Mouse (Mus musculus): Measurements from ENCODE around the gene Nfatc2ip.

Nfatc2ip gene

DNA sequence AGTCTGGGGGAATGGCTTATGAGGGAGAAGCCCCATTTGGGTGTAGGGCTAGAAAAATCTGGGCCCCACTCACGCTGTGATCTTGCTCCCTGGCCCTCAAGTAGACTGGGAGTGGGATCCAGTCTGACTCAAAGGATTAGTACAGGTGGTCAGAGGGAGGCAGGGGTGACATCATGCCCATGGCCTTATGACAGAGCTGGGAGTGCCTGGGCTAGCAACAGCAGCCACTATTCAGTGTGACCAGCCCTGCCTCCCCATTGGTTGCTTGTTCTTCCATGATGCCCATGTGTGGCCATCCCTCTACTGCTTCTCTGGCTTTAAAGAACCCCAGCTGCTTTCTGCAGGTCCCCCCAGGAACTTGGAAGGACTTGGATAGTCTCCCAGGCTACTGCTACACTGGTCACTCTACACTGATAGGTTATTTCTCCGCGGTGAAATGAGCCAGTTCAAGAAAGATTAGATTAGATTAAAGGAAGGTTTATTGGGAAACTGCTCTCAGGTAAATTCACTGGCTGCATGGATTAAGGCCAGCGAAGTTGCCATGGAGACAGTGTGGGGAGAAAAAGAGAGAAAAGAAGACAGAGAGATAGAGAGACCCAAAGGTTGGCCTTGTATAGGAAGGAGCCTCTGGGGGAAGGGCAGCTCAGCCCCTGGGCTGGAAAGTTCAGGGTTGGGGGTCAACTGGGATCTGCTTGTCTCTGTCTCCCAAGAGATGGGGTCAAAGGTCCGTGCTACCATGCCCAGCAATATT, 40.5 kb downstream of the Nfatc2ip start:
- no peak for DNase-seq (ENCODE audit: low read depth, low spot score)

- DNase-seq (ENCODE audit: low read depth, low spot score) = no peak
Measured at GRCm38 (mm10) chr7:126354738-126355614, 41.6 kb downstream of the Nfatc2ip start.

DNA sequence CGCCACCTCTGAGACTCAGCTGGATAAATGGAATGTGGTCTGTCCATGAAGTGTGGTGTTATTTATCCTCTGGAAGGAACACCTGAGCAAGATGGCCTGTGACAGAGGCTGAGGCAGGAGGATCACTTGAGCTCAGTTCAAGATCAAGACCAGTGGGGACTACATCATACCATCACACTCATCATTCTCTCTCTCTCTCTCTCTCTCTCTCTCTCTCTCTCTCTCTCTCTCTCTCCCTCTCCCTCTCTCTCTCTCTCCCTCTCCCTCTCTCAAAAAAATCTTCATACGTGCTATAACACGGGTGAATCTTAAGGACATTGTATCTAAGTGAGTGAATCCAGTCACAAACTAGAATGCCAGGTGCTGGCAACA, 42.6 kb downstream of the Nfatc2ip start:
- DNase-seq (ENCODE audit: low read depth, low spot score) = no peak

- DNase-seq (ENCODE audit: low read depth, low spot score) = no peak
Measured at GRCm38 (mm10) chr7:126353251-126353993, 43.1 kb downstream of the Nfatc2ip start.

DNA sequence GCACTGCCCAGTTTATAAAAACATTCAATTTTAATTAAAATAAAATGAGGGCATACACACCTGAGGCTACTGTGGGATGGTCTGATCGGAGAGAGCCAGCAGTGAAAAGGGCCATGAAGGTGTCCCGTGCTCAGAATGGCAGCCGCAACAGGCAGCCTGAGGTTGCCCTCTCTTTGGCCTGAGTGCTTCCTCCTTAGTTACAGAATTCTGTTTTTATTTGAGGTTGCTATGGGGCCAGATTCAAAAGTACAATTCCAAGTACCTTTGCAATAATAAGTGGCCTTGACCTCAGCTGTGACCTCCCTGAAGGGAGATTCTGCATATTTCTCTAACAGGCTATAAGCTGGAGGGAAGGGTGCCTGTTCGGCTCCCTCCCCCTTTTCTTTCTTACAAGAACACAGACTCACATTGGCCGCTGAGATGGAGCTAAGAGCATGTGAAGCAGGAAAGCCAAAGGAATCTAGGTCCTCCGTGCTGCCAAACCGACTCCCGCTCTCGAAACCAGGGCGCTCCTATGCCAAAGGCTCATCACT, 45.1 kb downstream of the Nfatc2ip start:
- no peak for DNase-seq (ENCODE audit: low read depth, low spot score)

DNA sequence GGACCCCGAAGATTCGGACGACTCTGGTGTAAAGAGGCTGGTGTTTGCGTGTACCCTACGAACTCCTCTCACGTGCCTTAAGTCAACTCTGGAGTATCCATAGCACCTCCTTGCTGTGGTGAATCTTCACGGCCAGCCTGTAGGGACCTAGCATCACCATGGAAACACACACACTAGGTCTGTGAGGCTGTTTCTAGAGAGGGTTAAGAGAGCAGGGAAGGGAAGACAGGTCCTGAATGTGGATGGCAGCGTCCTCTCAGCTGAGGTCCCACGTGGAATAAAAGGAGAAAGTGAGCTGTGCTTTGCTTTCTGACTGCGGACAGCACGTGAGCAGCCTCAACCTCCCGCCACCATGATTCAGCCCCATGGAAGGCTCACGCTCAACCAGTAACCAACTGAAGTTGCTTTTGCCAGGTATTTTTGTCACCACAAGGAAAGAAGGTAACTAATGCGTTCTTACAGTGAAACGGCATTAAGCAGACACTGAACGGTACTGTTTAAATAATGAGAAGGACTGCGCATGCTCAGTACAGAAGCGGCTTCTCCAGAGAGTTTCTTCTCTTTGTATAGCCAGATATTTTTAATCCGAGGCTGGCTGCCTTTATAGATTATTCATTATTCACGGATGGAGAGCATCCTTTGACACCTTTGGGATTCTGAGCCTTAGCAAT, 45.7 kb downstream of the Nfatc2ip start:
- DNase-seq (ENCODE audit: low read depth, low spot score) = no peak

- no peak for DNase-seq (ENCODE audit: low read depth, low spot score)
Measured at GRCm38 (mm10) chr7:126348293-126348692, 48.2 kb downstream of the Nfatc2ip start.

DNA sequence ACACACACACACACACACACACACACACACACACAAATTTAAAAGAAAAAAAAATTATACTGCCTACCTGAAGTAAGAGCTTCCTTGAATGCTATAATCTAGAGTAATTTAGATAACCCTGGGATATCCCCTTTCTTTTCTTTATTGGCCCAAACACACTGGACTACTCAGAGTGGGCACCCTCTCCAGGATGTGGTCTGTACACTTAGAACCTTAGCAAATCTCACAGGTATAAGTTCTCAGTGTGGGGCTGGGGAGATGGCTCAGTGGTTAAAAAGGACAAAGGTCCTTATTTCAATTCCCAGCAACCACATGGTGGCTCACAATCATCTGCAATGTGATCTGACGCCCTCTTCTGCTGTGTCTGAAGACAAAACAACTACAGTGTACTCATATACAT, 49.4 kb downstream of the Nfatc2ip start:
- DNase-seq (ENCODE audit: low read depth, low spot score) = no peak

DNA sequence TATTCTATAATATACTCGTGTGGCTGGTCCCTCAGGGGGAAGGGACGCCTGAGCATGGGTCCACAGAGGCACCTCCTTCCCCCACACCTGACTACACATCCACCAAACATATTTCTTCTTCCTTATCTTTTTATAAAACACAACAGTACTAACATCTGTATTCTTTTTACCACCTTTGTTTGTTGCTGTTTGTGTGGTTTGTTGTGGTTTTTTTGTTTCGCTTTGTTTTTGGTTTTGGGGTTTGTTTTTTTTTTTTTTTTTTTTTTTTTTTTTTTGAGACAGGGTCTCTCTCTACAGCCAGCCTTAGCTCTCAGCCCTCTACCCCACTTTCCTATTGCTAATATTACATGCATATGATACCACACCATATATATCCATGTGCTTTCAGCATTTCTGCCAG, 50.6 kb downstream of the Nfatc2ip start:
- DNase-seq (ENCODE audit: low read depth, low spot score) = no peak

GRCm38 (mm10) chr7:126345557-126345956, 51.0 kb downstream of the Nfatc2ip start:
- no peak for DNase-seq (ENCODE audit: low read depth, low spot score)

DNA sequence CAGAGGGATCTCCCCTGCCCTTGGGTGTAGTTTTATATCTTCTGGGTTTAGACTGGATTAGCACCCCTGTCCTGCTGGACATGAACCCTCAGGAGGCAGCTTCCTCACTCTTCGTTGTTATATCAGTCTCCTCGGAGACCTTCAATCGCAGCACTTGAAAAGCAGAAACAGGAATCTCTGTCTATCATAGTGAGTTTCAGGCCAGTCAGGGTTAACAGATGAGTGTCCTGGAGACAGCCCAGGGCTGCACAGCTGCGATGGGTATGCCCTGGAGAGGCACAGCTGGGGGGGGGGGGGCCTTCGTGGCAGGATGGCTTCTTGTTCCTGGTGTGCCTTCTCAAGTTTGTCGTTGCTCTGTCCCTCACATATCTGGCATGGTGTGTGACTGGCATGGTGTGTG, 55.6 kb downstream of the Nfatc2ip start:
- no peak for DNase-seq (ENCODE audit: low read depth, low spot score)

DNA sequence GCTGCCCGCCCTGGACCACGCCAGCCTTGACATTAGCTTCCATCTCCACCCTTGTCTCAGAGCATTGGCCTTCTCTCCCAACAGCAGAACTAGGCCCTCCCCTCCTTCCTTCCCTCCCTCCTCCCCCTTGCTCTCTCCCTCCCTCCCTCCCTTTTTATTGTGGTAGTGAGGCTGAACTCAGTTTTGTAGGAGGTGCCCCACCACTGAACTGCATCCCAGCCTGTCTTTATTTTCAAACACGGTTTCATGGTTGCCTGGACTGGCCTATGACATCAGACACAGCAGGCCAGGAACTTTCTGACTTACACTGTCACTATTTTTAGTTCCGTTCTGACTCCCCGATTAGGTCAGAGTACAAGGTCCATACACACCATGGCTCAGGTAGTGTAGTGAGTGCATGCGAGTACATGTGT, 56.3 kb downstream of the Nfatc2ip start:
- DNase-seq (ENCODE audit: low read depth, low spot score) = no peak

DNA sequence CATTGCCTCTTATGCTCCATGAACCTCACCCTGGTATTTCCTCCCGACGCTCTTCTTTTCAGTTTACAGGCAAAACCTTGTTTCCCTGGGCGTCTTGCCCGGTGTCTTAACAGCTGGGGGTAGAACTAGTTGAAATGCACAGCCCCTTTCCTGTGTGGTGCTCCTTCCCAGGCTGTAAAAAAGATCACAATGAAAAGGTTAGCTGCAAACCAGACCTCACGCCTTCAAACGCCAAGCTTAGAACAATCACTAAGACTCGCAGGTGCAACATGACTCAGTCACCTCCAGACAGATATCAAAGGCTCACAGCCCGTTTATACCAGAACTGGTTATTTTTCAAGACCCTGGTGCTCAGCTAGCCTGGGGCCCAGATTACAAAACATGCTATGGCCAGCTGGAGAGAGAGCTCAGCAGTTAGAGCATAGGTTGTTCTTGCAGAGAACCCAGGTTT, 57.0 kb downstream of the Nfatc2ip start:
- no peak for DNase-seq (ENCODE audit: low read depth, low spot score)

DNA sequence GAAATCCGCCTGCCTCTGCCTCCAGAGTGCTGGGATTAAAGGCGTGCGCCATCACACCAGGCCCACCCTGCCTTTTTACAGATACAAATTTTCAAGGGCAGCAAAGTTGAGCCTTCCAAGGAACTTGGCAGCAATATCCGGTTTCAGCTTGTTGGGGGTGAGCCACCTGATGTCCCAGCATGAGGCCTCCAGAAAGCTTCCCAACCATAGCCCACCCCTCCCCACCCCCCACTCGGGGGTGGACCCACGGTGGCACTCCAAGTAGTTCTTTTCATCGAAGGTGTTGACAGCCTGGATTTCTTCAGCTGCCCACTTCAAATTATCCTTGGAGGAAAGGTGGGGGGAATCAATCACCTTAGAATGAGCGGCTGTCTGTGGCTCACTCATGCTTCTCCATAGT, 57.6 kb downstream of the Nfatc2ip start:
- no peak for DNase-seq (ENCODE audit: low read depth, low spot score)

- DNase-seq (ENCODE audit: low read depth, low spot score) = no peak
Measured at GRCm38 (mm10) chr7:126335556-126335955, 61.0 kb downstream of the Nfatc2ip start.
